Mouse (Mus musculus) heart, embryonic 10.5 days (tissue): ENCODE results near the gene Rph3al. TPM values are rescaled to one million over a fixed set of nuclear protein-coding genes. Genes with fewer than 3 reads are reported as not detected.

Experiments
- DNase-seq: peaks from one replicate; pipeline ENCODE4 v3.0.0-alpha.2; 2017; ENCODE audit warnings: low spot score
- H3K27ac ChIP-seq: fragments of 300-500 bp; sonication (generic); 2 replicates; pipeline ENCODE4 v1.5.1; 2016; ENCODE audit warnings: mild to moderate bottlenecking
- H3K27me3 ChIP-seq: fragments of 300-500 bp; sonication (generic); 2 replicates; pipeline ENCODE4 v1.6.1; 2016; ENCODE audit warnings: mild to moderate bottlenecking; ENCODE audit not compliant: poor library complexity, insufficient read depth, severe bottlenecking
- H3K36me3 ChIP-seq: fragments of 300-500 bp; sonication (generic); 2 replicates; pipeline ENCODE4 v1.6.1; 2016; ENCODE audit warnings: mild to moderate bottlenecking, moderate library complexity
- H3K4me1 ChIP-seq: fragments of 300-500 bp; sonication (generic); 2 replicates; pipeline ENCODE4 v1.6.1; 2016; ENCODE audit warnings: mild to moderate bottlenecking
- H3K4me3 ChIP-seq: fragments of 300-500 bp; sonication (generic); 2 replicates; pipeline ENCODE4 v1.5.1; 2016; ENCODE audit warnings: mild to moderate bottlenecking, moderate library complexity
- H3K9me3 ChIP-seq: fragments of 300-500 bp; sonication (generic); 2 replicates; pipeline ENCODE4 v1.6.1; 2016; ENCODE audit warnings: mild to moderate bottlenecking, moderate library complexity
- WGBS: fragments of 180-500 bp; shearing (Covaris S2); methylation state at CpG from one replicate; pipeline ENCODE4 v1.1.7; 2016; 5-methylcytosine and 5-hydroxymethylcytosine counted together
- polyA plus RNA-seq: library from polyadenylated mRNA; unstranded; fragments of >200 nt; fragmentation: Nextera tagmentation; extraction: Ambion mirVana; gene quantifications from 2 replicates; pipeline ENCODE4 v1.2.1, GENCODE M21; 2016

The Rph3al gene
- polyA plus RNA-seq, 1 experiment from 2014 or later, result 3.9 TPM

DNA sequence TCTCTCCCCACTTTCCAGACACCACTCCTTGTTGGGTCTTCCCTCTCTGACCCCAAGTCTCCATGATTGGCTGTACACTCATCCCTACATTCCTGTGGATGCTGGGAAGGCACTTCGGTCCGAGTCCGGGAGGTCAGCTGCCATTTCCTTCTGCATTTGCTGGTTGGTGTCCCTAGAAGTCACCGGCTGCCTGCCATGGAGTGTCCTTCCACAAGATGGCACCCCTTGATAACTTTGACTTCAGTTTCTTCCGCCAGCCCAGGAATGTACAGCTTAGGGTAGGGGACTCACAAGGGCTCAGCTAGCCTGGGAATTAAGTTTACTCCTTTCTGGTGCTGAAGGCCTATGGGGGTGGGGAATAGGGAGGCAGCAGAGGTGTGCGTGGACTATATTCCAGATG is 156.3 kb downstream of the Rph3al start:
- Histone ChIP-seq H3K4me3 (no peak overlapping the region), H3K27me3 (peaks cover 43% of the 10 kb centered on the region), H3K27ac (no peak overlapping the region), H3K36me3 (no peaks in the 10 kb centered on the region), H3K4me1 (peaks cover 2% of the 10 kb centered on the region; the same call in 1 of the 2 replicates), H3K9me3 (no peaks in the 10 kb centered on the region)
- WGBS, result 25% methylated on average over 6 of the region's 6 CpGs
- peak; percentile 84 for DNase-seq

Other genes starting within 250 kb of the Rph3al start
- 870 and 941 TPM in 2 replicates for gene Ywhae, start 205.6 kb downstream of the Rph3al start, polyA plus RNA-seq
- gene Doc2b, start 142.4 kb downstream of the Rph3al start, polyA plus RNA-seq, result 0.04 and 0.18 TPM in 2 replicates
- gene 1700016K19Rik, start 61.5 kb upstream of the Rph3al start, polyA plus RNA-seq, result 0.16 TPM in 1 of 2 replicates, not detected in the other
- gene Rflnb, start 89.4 kb upstream of the Rph3al start, polyA plus RNA-seq, result 8.4 and 13.3 TPM in 2 replicates
- gene Vps53, start 241.2 kb upstream of the Rph3al start, polyA plus RNA-seq, result 35.1 and 37.7 TPM in 2 replicates
- 32.7 and 35.9 TPM in 2 replicates for gene Fam57a, start 241.2 kb upstream of the Rph3al start, polyA plus RNA-seq